Mouse (Mus musculus): ENCODE results near the gene Ola1. TPM values are rescaled to one million over a fixed set of nuclear protein-coding genes. Genes with fewer than 3 reads are reported as not detected.

The Ola1 gene
- 32.2 TPM for total RNA-seq (2023)

DNA sequence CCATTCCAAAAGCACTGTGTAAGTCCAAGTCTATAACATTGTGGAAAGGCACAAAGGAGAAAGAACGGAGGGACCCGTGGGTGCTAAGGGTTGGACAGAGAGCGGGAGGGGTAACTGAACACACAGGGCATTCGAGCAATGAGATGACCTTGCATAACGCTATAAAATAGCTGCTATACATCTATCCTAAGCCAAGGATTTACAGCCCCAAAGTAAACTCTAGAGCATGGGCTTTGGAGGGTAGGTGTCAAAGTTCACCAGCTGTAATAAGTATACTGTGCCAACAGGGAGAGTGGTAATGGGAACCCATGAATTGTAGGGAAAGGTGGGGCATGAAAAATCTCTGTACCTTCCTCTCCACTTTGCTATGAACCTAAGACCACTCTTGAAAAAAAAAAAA is at the start of gene Ola1:
Gene Ola1 (minus strand): TSS at position 12 of the 400 bp plus-strand sequence.

Other genes starting within 250 kb of the Ola1 start
- 174 TPM for gene Sp3, start 238.5 kb downstream of the Ola1 start, total RNA-seq (2023)
- gene Gm11084, start 232.2 kb downstream of the Ola1 start, total RNA-seq (2023): not detected
- gene Sp9, start 53.0 kb upstream of the Ola1 start, total RNA-seq (2023): not detected
- gene Scrn3, start 93.7 kb upstream of the Ola1 start, total RNA-seq (2023): 3.0 TPM
- gene Cir1, start 93.8 kb upstream of the Ola1 start, total RNA-seq (2023): 25.4 TPM
- gene Gpr155, start 167.6 kb upstream of the Ola1 start, total RNA-seq (2023): 11.6 TPM